Mouse (Mus musculus): ENCODE data around the gene Mrln.

Gene Mrln

GRCm38 (mm10) chr10:70260904-70261303, 56.4 kb downstream of the Mrln start:
- no peak for DNase-seq

- no peak for DNase-seq
Measured at GRCm38 (mm10) chr10:70262051-70262450, 57.6 kb downstream of the Mrln start.

DNA sequence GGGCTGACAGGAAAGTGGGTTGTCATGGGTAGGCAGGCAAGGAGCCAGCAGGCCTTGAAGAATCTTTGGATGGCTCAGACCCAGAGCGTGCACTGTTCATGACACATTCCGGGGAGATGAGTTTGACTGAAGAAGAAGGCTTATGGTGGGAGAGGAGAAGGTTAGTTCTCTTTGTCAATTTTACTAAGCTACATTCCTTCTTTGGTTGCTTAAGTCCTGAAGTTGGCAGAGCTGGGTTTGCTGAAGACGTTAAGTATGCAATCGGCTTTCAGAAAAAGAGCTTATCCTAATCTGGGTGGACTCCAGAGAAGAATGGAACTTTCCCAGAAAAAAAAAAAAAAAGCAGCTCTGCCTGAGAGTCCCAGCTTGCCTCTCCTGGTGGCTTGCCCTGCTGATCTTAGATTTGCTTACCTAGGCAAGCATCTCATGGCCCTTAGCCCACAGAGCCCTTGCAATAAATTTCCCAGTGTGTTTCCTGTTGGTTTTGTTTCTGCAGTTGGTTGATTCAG, 59.3 kb downstream of the Mrln start:
- DNase-seq: no peak

DNA sequence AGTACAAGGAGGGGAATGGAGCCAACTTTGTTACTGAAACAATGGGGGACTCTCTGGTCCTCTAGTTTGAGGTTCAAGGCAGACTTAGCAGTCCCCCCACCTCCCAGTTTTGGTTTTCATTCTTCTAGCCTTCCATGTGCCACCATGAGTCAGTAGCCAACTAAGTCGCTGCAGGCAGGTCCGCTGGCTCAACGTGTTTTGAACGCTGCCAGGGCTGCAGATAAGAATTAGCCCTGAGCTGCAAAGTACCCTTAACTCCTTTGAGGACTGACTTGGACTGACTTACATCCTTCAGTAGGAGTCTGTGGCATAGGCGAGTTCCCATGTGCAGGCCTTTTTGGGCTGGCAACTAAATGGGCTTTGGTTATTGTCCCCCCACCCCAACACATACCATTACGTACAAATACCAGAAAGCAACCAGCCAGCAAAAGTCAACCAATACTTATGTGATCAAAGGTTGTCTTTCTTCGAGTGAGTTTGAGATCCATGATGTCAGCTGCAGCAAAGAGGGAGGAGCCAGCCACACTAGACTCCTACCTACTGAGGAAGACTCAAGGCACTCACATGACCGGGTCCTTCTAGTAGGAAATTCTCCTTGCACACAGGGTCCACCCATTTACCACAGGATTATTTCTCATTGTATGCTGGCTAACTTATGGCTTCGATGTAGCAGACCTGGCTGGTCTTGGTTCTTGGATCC, 60.0 kb downstream of the Mrln start:
- DNase-seq: no peak

DNA sequence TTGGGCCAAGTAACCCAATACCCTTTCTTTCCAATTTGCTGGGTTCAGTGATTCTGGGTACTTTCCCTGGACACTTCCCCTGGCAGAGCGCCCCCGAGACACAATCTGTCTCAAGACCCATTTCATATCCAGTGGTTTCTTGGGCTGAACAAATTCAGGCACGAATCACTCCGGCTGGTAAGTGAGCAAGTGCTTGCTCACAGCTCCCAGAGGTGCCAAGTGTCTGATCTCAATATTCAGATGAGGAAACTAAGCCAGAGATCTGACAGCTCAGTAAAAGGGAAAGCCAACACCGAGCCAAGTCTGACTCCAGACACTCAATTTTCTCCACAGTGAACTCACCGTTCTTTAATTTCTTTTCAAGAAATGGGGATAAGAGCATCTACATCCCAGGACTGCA, 62.0 kb downstream of the Mrln start:
- DNase-seq: no peak

GRCm38 (mm10) chr10:70268581-70269446, 64.3 kb downstream of the Mrln start:
- no peak for DNase-seq
